Mouse (Mus musculus) cerebellum, adult 2 months (tissue): ENCODE measurements around the gene Gm20517.

Experiments used
- CTCF ChIP-seq: fragments of 200-500 bp; IDR thresholded peaks from 2 replicates; pipeline ENCODE4 v1.5.1; 2011; ENCODE audit warnings: low read depth, mild to moderate bottlenecking, control low read depth, low read length, moderate library complexity, borderline replicate concordance; ENCODE audit not compliant: insufficient read depth
- POLR2A ChIP-seq: fragments of 200-500 bp; IDR thresholded peaks from 2 replicates; pipeline ENCODE4 v1.6.1; 2011; ENCODE audit warnings: low read length, control low read depth, borderline replicate concordance; ENCODE audit not compliant: insufficient read depth

GRCm38 (mm10) chr17:47669166-47669565 lies 57.8 kb downstream of the Gm20517 start:
- TF ChIP-seq POLR2A (no peak), CTCF (no peak)
